Mouse (Mus musculus): Measurements from ENCODE around the gene Dcaf12.

GRCm38 (mm10) chr4:41298976-41299375, 15.7 kb downstream of the Dcaf12 start:
- TF ChIP-seq CTCF (IDR thresholded peaks at IDR 0.05; ENCODE audit: extremely low read depth, insufficient read depth, insufficient read length, insufficient replicate concordance) (no peak), POLR2A (IDR thresholded peaks at IDR 0.05; ENCODE audit: low read depth, low read length) (no peak)
